Mouse (Mus musculus) liver, embryonic 14.5 days (tissue): ENCODE data around the gene Clcnka.

ENCODE experiments used
- CTCF ChIP-seq: IDR thresholded peaks from 2 replicates; pipeline ENCODE4 v1.5.1; 2016; ENCODE audit warnings: antibody characterized with exemption, low read depth, control low read depth
- EP300 ChIP-seq: IDR thresholded peaks from 2 replicates; pipeline ENCODE4 v1.6.1; 2016; ENCODE audit warnings: antibody characterized with exemption, low read depth

GRCm38 (mm10) chr4:141415924-141416323, 17.4 kb upstream of the Clcnka start, which contains the start of gene Clcnkb:
- TF ChIP-seq CTCF (no peak), EP300 (no peak)
